Mouse (Mus musculus): Measurements from ENCODE around the gene Plk5. TPM values are rescaled to one million over a fixed set of nuclear protein-coding genes. Genes with fewer than 3 reads are reported as not detected.

The Plk5 gene
- polyA plus RNA-seq, 1 experiment, result not detected

DNA sequence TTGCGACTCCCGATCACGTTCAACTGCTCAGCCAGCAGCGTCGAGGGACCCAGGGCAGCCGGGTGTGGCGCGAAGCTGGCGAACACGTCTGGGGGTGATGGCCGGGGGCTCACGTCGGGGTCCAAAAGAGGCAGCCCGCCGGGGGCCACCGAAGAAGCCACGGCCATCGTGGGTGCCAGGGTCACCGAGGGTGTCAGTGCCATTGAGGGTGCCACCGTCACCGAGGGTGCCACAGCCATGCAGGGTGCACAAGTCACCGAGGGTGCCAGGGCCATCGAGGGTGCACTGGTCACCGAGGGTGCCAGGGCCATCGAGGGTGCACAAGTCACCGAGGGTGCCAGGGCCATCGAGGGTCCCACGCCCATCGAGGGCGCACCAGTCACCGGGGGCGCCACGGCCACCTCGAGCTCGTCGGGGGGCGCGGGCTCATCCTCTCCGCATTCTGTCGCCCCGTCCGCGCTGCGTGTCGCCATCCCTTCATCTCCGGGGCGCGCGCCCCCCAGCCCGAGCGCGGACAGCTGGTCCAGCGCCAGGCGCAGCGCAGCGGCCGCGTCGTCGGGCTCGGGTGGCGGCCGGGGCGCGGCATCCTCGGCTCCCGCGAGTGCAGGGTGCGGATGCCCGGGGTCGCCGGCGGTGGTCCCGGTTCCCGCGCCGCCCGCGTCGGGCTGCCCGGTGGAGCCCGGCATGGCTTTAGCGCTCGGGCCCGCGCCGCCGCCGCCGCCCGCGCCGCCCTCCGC is 30.6 kb downstream of the Plk5 start:
- peaks cover 68% of the 10 kb centered on the region for H3K4me1 ChIP-seq (ENCODE audit: control insufficient read depth)
- H3K9me3 ChIP-seq (ENCODE audit: control insufficient read depth, low read length), result peaks cover 6% of the 10 kb centered on the region
- H3K4me3 ChIP-seq (replicated peaks), result peak overlapping the region; percentile 76
- TF ChIP-seq TAL1 (IDR thresholded peaks at IDR 0.05; ENCODE audit: low read length), result no peak
- TF ChIP-seq GATA1 (IDR thresholded peaks at IDR 0.05; ENCODE audit: low read length), result no peak
- peaks cover 40% of the 10 kb centered on the region for H3K36me3 ChIP-seq (ENCODE audit: control insufficient read depth)
- peaks cover 12% of the 10 kb centered on the region for H3K27me3 ChIP-seq (ENCODE audit: control insufficient read depth)

DNA sequence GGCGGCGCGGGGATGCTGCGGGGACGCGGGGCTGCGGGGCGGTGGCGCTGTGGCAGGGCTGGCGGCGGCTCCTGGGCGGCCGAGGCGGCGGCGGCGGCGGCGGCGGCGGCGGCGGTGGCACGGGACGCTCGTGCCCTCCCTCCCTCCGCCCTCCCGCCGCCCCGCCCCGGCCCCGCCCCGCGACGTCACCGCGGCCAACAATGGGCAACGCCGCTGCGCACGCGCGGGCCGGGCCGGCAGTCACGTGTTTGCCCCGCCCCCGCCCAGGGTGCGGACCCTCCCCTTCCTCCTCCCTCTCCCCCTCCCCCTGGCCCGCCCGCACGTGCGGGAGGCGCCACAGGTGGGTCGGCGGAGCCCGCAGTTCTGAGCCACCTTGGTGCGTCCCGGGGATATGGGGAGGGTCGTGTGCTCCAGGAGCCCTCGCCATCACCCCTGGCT is 31.3 kb downstream of the Plk5 start, which contains the start of gene Mex3d:
Gene Mex3d, minus strand, starts transcription at position 138 of the 438 bp plus-strand sequence.
- TF ChIP-seq GATA1 (IDR thresholded peaks at IDR 0.05; ENCODE audit: low read length), result no peak
- TF ChIP-seq TAL1 (IDR thresholded peaks at IDR 0.05; ENCODE audit: low read length), result no peak
- Histone ChIP-seq H3K4me1 (ENCODE audit: control insufficient read depth) (peaks cover 69% of the 10 kb centered on the region), H3K27me3 (ENCODE audit: control insufficient read depth) (peaks cover 12% of the 10 kb centered on the region), H3K4me3 (replicated peaks) (peak within 1 kb of the TSS; percentile 76), H3K9me3 (ENCODE audit: control insufficient read depth, low read length) (no peaks in the 10 kb centered on the region), H3K36me3 (ENCODE audit: control insufficient read depth) (peaks cover 40% of the 10 kb centered on the region)

DNA sequence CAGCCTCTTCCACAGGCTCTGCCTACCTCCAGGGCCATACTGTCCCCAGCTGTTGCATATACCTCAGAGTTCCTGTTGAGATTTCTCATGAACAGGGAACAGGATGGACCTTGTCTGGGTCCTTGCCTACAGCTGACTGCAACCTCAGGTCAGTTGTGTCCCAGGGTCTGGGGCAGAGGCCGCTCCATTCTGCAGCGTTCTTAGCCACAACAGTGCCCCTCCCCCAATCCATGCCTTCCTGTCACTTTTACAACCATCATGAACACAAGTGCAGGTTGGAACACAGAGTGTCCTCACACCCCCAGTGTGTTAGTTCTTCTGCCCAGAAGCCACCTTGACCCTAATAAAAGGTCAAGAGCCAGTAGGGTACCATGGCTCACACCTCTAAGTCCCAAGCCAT is 32.5 kb downstream of the Plk5 start:
- H3K36me3 ChIP-seq (ENCODE audit: control insufficient read depth), result peaks cover 41% of the 10 kb centered on the region
- H3K9me3 ChIP-seq (ENCODE audit: control insufficient read depth, low read length), result no peaks in the 10 kb centered on the region
- TF ChIP-seq GATA1 (IDR thresholded peaks at IDR 0.05; ENCODE audit: low read length) (no peak), TAL1 (IDR thresholded peaks at IDR 0.05; ENCODE audit: low read length) (no peak)
- peaks cover 65% of the 10 kb centered on the region for H3K4me1 ChIP-seq (ENCODE audit: control insufficient read depth)
- H3K4me3 ChIP-seq (replicated peaks), result no peak overlapping the region
- peaks cover 12% of the 10 kb centered on the region for H3K27me3 ChIP-seq (ENCODE audit: control insufficient read depth)

DNA sequence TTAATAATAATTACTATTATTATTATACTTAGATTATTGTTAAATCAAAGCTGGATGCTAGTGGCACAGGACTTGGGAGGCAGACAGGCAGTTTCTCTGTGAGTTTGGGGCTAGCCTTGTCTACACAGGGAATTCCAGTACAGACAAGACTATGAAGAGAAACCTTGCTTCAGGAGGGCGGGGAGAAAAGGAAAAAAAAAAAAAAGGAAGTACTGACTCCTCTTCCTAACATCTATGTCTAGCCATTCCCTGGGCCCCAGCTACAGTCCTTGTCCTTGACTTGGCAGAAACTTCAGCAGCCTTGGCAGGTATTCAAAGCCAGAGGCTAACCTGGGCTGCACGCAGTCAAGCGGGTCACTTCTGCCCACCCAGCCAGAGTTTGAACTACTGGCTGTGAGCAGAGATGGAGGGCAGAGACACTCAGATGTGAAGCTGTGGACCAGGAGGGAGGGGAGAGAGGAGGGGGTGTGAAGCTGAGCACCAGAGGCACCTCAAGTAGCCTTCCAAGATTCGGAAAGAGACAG is 33.0 kb downstream of the Plk5 start:
- no peak for TF ChIP-seq GATA1 (IDR thresholded peaks at IDR 0.05; ENCODE audit: low read length)
- no peak for TF ChIP-seq TAL1 (IDR thresholded peaks at IDR 0.05; ENCODE audit: low read length)
- Histone ChIP-seq H3K4me3 (replicated peaks) (no peak overlapping the region), H3K27me3 (ENCODE audit: control insufficient read depth) (peaks cover 12% of the 10 kb centered on the region), H3K36me3 (ENCODE audit: control insufficient read depth) (peaks cover 43% of the 10 kb centered on the region), H3K9me3 (ENCODE audit: control insufficient read depth, low read length) (no peaks in the 10 kb centered on the region), H3K4me1 (ENCODE audit: control insufficient read depth) (peaks cover 60% of the 10 kb centered on the region)

DNA sequence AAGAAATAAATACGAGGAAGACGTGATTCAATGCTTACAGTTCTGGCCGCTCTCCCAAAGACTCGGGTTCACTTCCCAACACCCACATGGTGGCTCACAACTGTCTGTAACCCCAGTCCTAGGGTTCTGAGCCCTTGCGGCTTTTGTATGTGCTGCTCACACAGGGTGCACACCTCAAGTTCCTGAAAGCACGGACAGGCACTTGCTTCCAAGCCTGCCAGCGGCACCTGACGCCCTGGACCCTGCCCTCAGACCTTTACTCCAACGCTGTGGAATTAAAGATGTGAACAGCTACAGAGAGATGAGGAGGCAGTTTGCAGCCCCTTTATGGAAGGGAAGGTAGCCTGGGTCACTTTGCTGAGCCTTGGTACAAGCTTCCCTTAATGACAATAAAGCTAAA is 34.4 kb downstream of the Plk5 start:
- no peak overlapping the region for H3K4me3 ChIP-seq (replicated peaks)
- peaks cover 50% of the 10 kb centered on the region for H3K4me1 ChIP-seq (ENCODE audit: control insufficient read depth)
- H3K9me3 ChIP-seq (ENCODE audit: control insufficient read depth, low read length), result no peaks in the 10 kb centered on the region
- TF ChIP-seq GATA1 (IDR thresholded peaks at IDR 0.05; ENCODE audit: low read length) (no peak), TAL1 (IDR thresholded peaks at IDR 0.05; ENCODE audit: low read length) (no peak)
- peaks cover 12% of the 10 kb centered on the region for H3K27me3 ChIP-seq (ENCODE audit: control insufficient read depth)
- peaks cover 57% of the 10 kb centered on the region for H3K36me3 ChIP-seq (ENCODE audit: control insufficient read depth)

DNA sequence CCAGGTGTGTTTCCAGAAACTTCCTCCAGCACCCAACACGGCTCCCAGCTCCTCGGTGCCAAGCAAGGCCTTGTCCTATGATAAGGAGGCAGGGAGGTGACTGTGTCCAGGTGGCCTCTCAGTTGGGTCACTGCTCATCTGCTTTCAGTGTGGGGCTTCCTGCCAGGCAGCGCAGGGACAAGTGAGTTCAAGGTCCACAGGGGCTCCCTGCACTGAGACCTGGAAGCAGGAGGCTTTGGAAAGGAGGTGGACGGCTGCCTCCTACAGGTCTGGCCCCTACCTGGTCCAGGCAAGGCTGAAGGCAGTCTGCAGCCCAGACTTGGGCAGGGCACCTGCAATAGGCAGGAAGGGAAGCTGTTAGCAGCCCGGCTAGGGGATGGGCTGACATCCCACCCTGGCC is 36.4 kb downstream of the Plk5 start:
- H3K9me3 ChIP-seq (ENCODE audit: control insufficient read depth, low read length), result no peaks in the 10 kb centered on the region
- TF ChIP-seq GATA1 (IDR thresholded peaks at IDR 0.05; ENCODE audit: low read length) (no peak), TAL1 (IDR thresholded peaks at IDR 0.05; ENCODE audit: low read length) (no peak)
- H3K36me3 ChIP-seq (ENCODE audit: control insufficient read depth), result peaks cover 76% of the 10 kb centered on the region
- no peak overlapping the region for H3K4me3 ChIP-seq (replicated peaks)
- no peaks in the 10 kb centered on the region for H3K27me3 ChIP-seq (ENCODE audit: control insufficient read depth)
- peaks cover 51% of the 10 kb centered on the region for H3K4me1 ChIP-seq (ENCODE audit: control insufficient read depth)

DNA sequence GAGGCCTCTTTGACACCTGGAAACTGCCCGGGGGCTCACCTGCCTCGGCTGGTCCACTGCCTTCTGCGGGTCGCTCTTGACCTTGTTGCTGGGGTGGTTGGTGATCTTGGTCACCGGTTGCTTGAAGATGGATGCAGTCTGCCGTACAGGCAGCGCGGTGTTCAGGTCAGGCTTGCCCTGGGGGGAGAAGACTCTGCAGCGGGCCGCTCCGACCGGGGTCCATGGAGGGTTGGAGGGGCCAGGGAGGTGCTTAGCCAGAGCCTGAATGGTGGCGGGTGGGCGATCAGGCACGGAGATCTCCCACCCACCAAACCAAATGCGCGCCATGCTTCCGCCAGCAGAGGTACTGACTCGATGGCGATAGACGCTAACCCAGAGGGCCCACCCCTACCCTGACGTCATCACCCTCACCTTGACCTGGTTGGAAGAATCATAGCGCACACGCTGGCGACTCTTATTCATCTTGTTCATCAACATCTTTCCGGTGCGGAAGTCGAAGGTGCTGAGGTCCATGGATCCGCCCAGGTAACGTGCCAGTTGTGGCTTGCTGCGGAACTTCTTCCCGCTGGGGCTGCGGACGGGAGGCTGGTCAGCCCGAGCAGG is 38.9 kb downstream of the Plk5 start:
- Histone ChIP-seq H3K36me3 (ENCODE audit: control insufficient read depth) (peaks cover 76% of the 10 kb centered on the region), H3K4me1 (ENCODE audit: control insufficient read depth) (peaks cover 52% of the 10 kb centered on the region), H3K9me3 (ENCODE audit: control insufficient read depth, low read length) (no peaks in the 10 kb centered on the region), H3K4me3 (replicated peaks) (no peak overlapping the region), H3K27me3 (ENCODE audit: control insufficient read depth) (no peaks in the 10 kb centered on the region)
- TF ChIP-seq TAL1 (IDR thresholded peaks at IDR 0.05; ENCODE audit: low read length), result no peak
- TF ChIP-seq GATA1 (IDR thresholded peaks at IDR 0.05; ENCODE audit: low read length), result no peak

DNA sequence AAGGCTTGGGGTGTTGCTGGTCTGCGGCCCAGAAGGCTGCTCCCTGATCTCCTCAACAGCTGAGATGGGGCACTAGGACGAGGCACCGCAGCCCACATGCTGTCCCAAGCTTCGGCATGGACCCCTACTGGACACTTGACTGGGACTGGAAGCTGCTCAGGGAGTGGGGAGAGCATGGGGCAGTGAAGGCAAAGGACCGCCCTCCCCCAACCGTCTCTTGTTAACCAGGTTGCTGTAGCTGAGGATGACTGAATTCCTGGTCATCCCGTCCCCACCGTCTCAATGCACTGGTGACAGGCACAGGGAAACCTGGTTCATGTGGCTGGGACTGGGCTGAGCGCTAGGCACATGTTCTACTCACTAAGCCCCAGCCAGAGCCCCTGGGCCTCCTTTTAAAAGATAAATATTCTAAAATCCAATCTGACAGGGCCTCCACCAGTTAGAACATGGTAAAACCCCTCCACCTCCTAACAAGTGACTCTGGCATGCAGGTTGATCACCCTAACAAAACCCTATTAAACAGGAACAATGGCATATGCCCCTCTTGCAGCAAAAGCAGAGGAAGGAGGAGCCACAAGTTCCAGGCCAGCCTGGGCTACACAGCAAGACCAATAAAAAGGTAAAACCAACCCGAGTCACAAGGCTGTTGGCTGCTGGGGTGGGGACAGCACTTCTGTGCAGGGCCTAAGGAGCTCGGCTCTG is 40.7 kb downstream of the Plk5 start:
- H3K9me3 ChIP-seq (ENCODE audit: control insufficient read depth, low read length), result no peaks in the 10 kb centered on the region
- H3K36me3 ChIP-seq (ENCODE audit: control insufficient read depth), result peaks cover 73% of the 10 kb centered on the region
- H3K27me3 ChIP-seq (ENCODE audit: control insufficient read depth), result no peaks in the 10 kb centered on the region
- peaks cover 61% of the 10 kb centered on the region for H3K4me1 ChIP-seq (ENCODE audit: control insufficient read depth)
- peak overlapping the region; percentile 80 for H3K4me3 ChIP-seq (replicated peaks)
- TF ChIP-seq GATA1 (IDR thresholded peaks at IDR 0.05; ENCODE audit: low read length) (no peak), TAL1 (IDR thresholded peaks at IDR 0.05; ENCODE audit: low read length) (no peak)

All from erythroblast, embryonic 14.5 days (primary cell).